Mouse (Mus musculus) embryonic facial prominence, embryonic 13.5 days (tissue): ENCODE data around the gene Sbk2. TPM values are rescaled to one million over a fixed set of nuclear protein-coding genes. Genes with fewer than 3 reads are reported as not detected.

Experiments used
- ATAC-seq: fragments of 200-750 bp; cut with Nextera tagmentation; 2 replicates; pipeline ENCODE4 v1.8.0; 2017; ENCODE audit warnings: low read depth; ENCODE audit not compliant: insufficient number of reproducible peaks, insufficient read depth, low FRiP score, low TSS enrichment
- H3K27ac ChIP-seq: fragments of 300-500 bp; sonication (generic); 2 replicates; pipeline ENCODE4 v1.5.1; 2015; ENCODE audit warnings: moderate library complexity, mild to moderate bottlenecking, inconsistent platforms
- H3K27me3 ChIP-seq: fragments of 300-500 bp; sonication (generic); 2 replicates; pipeline ENCODE4 v1.6.1; 2015; ENCODE audit warnings: mild to moderate bottlenecking, inconsistent platforms
- H3K36me3 ChIP-seq: fragments of 300-500 bp; sonication (generic); 2 replicates; pipeline ENCODE4 v1.6.1; 2015; ENCODE audit warnings: mild to moderate bottlenecking, inconsistent platforms
- H3K4me1 ChIP-seq: fragments of 300-500 bp; sonication (generic); 2 replicates; pipeline ENCODE4 v1.6.1; 2015; ENCODE audit warnings: inconsistent platforms
- H3K4me2 ChIP-seq: fragments of 300-500 bp; sonication (generic); 2 replicates; pipeline ENCODE4 v1.6.1; 2015; ENCODE audit warnings: moderate library complexity, mild to moderate bottlenecking, inconsistent platforms
- H3K4me3 ChIP-seq: fragments of 300-500 bp; sonication (generic); 2 replicates; pipeline ENCODE4 v1.5.1; 2015; ENCODE audit warnings: mild to moderate bottlenecking, inconsistent platforms
- H3K9ac ChIP-seq: fragments of 300-500 bp; sonication (generic); 2 replicates; pipeline ENCODE4 v1.6.1; 2015; ENCODE audit warnings: mild to moderate bottlenecking, inconsistent platforms
- H3K9me3 ChIP-seq: fragments of 300-500 bp; sonication (generic); 2 replicates; pipeline ENCODE4 v1.6.1; 2016; ENCODE audit warnings: inconsistent platforms
- WGBS: fragments of 180-500 bp; shearing (Covaris S2); methylation state at CpG from one replicate; pipeline ENCODE4 v1.1.7; 2015; ENCODE audit warnings: mixed read lengths; 5-methylcytosine and 5-hydroxymethylcytosine counted together
- polyA plus RNA-seq: library from polyadenylated mRNA; unstranded; fragments of >200 nt; fragmentation: Nextera tagmentation; extraction: Ambion mirVana; gene quantifications from 2 replicates; pipeline ENCODE4 v1.2.1, GENCODE M21; 2015

Gene Sbk2
- polyA plus RNA-seq, 1 experiment from 2014 or later = not detected

GRCm38 (mm10) chr7:4988250-4988649 is 24.0 kb upstream of the Sbk2 start:
- Histone ChIP-seq H3K9me3 (peaks cover 25% of the 10 kb centered on the region), H3K36me3 (peaks cover 24% of the 10 kb centered on the region), H3K27ac (no peak overlapping the region), H3K4me1 (no peaks in the 10 kb centered on the region; the same call in 1 of the 2 replicates), H3K9ac (no peak overlapping the region), H3K4me3 (no peak overlapping the region), H3K27me3 (peaks cover 2% of the 10 kb centered on the region), H3K4me2 (no peak overlapping the region)
- ATAC-seq = no peak
- WGBS = 71% methylated on average over 2 of the region's 2 CpGs

DNA sequence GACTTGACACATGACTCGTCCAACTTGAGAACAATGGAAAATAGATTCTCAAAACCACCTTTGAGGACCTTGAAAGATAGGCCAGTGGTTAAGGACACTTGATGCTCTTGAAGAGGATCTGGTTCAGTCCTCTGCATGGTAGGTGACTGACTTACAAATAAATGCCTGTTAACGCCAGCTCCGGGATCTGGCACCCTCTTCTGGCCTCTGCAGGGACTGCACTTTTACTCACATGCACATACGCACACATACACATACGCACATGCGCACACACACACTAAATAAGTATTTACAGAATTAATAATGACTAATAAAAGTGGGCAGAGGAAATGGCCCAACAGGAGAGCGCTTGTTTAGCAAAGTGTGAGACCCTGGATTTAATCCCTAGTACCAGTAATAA is 12.6 kb upstream of the Sbk2 start:
- 88% methylated on average over 7 of the region's 7 CpGs for WGBS

DNA sequence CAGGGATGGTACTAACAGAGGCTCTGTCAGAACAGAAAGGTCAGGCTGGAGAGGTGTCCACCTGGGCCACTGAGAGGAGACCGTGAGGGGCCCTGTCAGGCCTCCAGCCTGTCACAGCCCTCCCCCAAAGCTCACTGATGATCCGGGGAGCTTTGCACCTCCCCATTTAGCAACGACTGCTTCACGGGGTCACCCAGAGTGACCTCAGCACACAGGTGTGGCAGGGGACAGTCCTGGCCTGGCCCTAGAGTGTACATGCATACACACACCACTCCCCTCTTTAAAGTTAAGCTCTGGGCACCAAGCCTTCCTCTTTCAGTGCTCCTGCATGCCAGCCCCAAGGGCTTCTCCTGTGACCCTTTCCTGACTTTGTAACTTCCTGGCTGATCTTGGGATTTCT is 11.2 kb upstream of the Sbk2 start:
- ATAC-seq = no peak
- WGBS = 49% methylated on average over 4 of the region's 4 CpGs

More for the DNA sequence above, 12.6 kb upstream of the Sbk2 start:
- Histone ChIP-seq H3K36me3 (no peaks in the 10 kb centered on the region), H3K27ac (no peak overlapping the region), H3K27me3 (no peaks in the 10 kb centered on the region), H3K9ac (no peak overlapping the region), H3K9me3 (peaks cover 4% of the 10 kb centered on the region; the same call in 1 of the 2 replicates), H3K4me1 (no peaks in the 10 kb centered on the region), H3K4me2 (no peak overlapping the region), H3K4me3 (no peak overlapping the region)
- no peak for ATAC-seq

DNA sequence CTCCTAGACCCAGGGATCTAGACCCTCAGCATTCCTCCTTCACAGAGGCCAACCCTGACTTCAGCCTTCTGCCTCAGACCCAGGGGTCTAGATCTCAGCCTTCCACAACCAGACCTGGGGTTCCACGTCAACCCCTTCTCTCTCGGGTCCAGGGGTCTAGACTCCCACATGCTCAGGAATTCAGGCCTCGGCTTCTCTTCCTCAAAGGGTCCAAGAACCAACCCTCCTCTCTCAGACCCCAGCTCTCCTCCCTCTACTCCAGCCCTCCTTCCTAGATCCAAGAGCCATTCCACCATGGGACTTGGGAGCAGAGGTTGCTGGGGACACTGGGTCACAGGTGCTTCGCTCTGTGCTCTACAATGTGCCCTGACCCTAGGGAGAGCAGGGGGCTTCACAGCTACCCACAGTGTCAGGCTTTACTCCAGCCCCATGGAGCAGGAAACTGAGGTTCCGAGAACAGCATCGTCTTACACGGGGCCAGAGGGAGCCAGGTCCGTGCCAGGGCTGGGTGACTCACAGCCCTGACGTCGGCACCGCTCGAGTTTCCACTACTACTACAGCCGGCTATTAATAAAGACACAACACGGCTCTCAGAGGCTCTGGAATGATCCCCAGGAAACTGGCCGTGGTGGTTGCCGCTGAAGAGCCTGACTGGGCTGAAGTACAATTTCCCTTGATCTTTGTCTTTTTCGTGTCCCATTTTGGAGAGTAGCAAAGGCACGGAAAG is 8.3 kb upstream of the Sbk2 start:
- H3K27ac ChIP-seq = no peak overlapping the region
- peaks cover 4% of the 10 kb centered on the region; the same call in 1 of the 2 replicates for H3K9me3 ChIP-seq
- WGBS = 72% methylated on average over 18 of the region's 18 CpGs
- ATAC-seq = no peak
- H3K9ac ChIP-seq = no peak overlapping the region
- no peak overlapping the region for H3K4me3 ChIP-seq
- H3K36me3 ChIP-seq = no peaks in the 10 kb centered on the region
- no peaks in the 10 kb centered on the region; the same call in 1 of the 2 replicates for H3K27me3 ChIP-seq
- H3K4me1 ChIP-seq = no peaks in the 10 kb centered on the region
- H3K4me2 ChIP-seq = no peak overlapping the region

More for the DNA sequence above, 11.2 kb upstream of the Sbk2 start:
- H3K27ac ChIP-seq = no peak overlapping the region
- H3K36me3 ChIP-seq = no peaks in the 10 kb centered on the region
- H3K4me3 ChIP-seq = no peak overlapping the region
- H3K27me3 ChIP-seq = no peaks in the 10 kb centered on the region
- peaks cover 4% of the 10 kb centered on the region; the same call in 1 of the 2 replicates for H3K9me3 ChIP-seq
- no peak overlapping the region for H3K9ac ChIP-seq
- H3K4me2 ChIP-seq = no peak overlapping the region
- no peaks in the 10 kb centered on the region for H3K4me1 ChIP-seq

- Histone ChIP-seq H3K27me3 (no peaks in the 10 kb centered on the region; the same call in 1 of the 2 replicates), H3K4me1 (no peaks in the 10 kb centered on the region), H3K4me2 (no peak overlapping the region), H3K9ac (no peak overlapping the region), H3K36me3 (no peaks in the 10 kb centered on the region), H3K27ac (no peak overlapping the region), H3K4me3 (no peak overlapping the region), H3K9me3 (0 out of 2 replicates have a peak, but pooled peaks cover under 1% of the 10 kb centered on the region)
- no peak for ATAC-seq
- WGBS = 22% methylated on average over 7 of the region's 7 CpGs
Measured at GRCm38 (mm10) chr7:4971710-4972109, 7.5 kb upstream of the Sbk2 start.

GRCm38 (mm10) chr7:4971068-4971467 is 6.9 kb upstream of the Sbk2 start, which contains the start of gene Sbk3:
Gene Sbk3 (minus strand): TSS chr7:4971168.
- ATAC-seq = no peak
- no peaks in the 10 kb centered on the region; the same call in 1 of the 2 replicates for H3K27me3 ChIP-seq
- no peaks in the 10 kb centered on the region for H3K36me3 ChIP-seq
- H3K4me1 ChIP-seq = no peaks in the 10 kb centered on the region
- H3K4me2 ChIP-seq = no peak within 1 kb of the TSS
- H3K9ac ChIP-seq = no peak within 1 kb of the TSS
- 43% methylated on average over 6 of the region's 6 CpGs for WGBS
- no peak within 1 kb of the TSS for H3K27ac ChIP-seq
- H3K9me3 ChIP-seq = no peaks in the 10 kb centered on the region
- H3K4me3 ChIP-seq = no peak within 1 kb of the TSS

DNA sequence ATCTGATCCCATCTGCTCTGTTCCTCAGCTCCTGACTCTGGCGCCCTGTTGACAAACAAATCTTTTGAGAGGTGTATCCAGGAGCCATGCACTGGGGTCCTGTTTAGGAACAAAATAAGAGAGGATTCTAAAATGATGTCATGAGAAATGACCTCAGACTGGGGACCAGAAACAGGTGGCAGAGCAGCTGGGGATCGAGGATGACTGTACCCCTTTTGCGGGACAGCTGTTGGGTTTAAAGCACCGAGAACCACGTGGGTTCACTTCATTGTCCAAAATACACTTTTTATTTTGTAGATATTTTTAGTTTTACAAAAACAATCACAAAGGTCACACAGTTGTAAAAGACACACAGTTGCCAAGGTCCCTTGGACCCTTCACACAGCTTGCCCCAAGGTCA is 782 bp upstream of the Sbk2 start:
- Histone ChIP-seq H3K4me3 (no peak overlapping the region), H3K4me1 (no peaks in the 10 kb centered on the region), H3K27ac (no peak overlapping the region), H3K36me3 (no peaks in the 10 kb centered on the region), H3K27me3 (no peaks in the 10 kb centered on the region; the same call in 1 of the 2 replicates), H3K4me2 (no peak overlapping the region), H3K9ac (no peak overlapping the region), H3K9me3 (no peaks in the 10 kb centered on the region)
- ATAC-seq = no peak
- 84% methylated on average over 5 of the region's 5 CpGs for WGBS

DNA sequence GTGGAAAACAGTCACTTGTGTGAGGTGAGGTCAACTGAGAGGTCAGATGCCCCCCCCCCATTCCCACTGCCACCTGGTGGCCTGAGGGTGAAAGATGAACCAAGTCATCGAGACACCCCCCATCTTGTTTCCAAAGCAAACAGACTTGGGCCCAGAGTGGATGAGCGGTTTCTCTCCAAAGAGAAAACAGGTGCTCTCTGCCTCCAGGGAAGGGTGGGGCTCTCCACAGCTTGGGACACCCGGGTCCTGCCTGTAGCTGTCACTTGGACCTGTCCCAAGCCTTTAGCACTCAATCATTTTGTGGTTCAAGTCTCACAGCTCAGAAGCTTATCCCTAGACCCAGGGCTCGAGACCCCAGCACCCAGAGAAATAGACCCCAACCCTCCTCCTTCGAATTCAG is 679 bp downstream of the Sbk2 start:
- H3K36me3 ChIP-seq = no peaks in the 10 kb centered on the region
- WGBS = 57% methylated on average over 5 of the region's 5 CpGs
- no peak overlapping the region for H3K4me2 ChIP-seq
- no peaks in the 10 kb centered on the region for H3K4me1 ChIP-seq
- no peaks in the 10 kb centered on the region for H3K9me3 ChIP-seq
- H3K9ac ChIP-seq = no peak overlapping the region
- no peaks in the 10 kb centered on the region; the same call in 1 of the 2 replicates for H3K27me3 ChIP-seq
- no peak overlapping the region for H3K27ac ChIP-seq
- no peak overlapping the region for H3K4me3 ChIP-seq
- ATAC-seq = no peak

DNA sequence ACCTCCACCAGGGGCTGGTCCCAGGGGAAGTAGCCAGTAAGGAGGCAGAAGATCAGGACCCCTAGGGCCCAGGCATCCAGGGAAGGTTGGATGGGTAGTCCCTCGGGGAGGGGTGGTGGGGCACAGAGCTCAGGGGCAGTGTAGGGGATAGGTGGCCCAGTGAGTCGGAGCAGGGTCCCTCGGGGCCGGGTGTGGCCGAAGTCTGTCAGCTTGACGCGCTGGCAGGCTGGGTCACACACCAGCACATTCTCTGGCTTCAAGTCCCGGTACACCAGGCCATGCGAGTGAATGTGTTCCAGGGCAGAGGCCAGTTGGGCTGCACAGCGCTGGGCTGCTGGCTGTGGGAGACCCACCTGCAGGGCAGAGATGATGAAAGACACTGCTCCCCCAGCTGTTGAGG is 6.8 kb downstream of the Sbk2 start:
- Histone ChIP-seq H3K4me3 (no peak overlapping the region), H3K36me3 (no peaks in the 10 kb centered on the region), H3K27ac (no peak overlapping the region), H3K4me1 (no peaks in the 10 kb centered on the region), H3K9me3 (no peaks in the 10 kb centered on the region), H3K4me2 (no peak overlapping the region), H3K9ac (0 out of 2 replicates have a peak overlapping the region, but pooled peaks have one; percentile 36), H3K27me3 (peaks cover 6% of the 10 kb centered on the region; the same call in 1 of the 2 replicates)
- WGBS = 77% methylated on average over 10 of the region's 10 CpGs
- ATAC-seq = no peak; the same call in 1 of the 2 replicates

GRCm38 (mm10) chr7:4953815-4954445 is 10.3 kb downstream of the Sbk2 start:
- Histone ChIP-seq H3K4me3 (no peak overlapping the region), H3K9ac (no peak overlapping the region), H3K27ac (no peak overlapping the region), H3K4me1 (no peaks in the 10 kb centered on the region), H3K4me2 (no peak overlapping the region), H3K36me3 (no peaks in the 10 kb centered on the region), H3K27me3 (peaks cover 6% of the 10 kb centered on the region; the same call in 1 of the 2 replicates), H3K9me3 (no peaks in the 10 kb centered on the region)
- 32% methylated on average over 10 of the region's 10 CpGs for WGBS
- ATAC-seq = no peak

DNA sequence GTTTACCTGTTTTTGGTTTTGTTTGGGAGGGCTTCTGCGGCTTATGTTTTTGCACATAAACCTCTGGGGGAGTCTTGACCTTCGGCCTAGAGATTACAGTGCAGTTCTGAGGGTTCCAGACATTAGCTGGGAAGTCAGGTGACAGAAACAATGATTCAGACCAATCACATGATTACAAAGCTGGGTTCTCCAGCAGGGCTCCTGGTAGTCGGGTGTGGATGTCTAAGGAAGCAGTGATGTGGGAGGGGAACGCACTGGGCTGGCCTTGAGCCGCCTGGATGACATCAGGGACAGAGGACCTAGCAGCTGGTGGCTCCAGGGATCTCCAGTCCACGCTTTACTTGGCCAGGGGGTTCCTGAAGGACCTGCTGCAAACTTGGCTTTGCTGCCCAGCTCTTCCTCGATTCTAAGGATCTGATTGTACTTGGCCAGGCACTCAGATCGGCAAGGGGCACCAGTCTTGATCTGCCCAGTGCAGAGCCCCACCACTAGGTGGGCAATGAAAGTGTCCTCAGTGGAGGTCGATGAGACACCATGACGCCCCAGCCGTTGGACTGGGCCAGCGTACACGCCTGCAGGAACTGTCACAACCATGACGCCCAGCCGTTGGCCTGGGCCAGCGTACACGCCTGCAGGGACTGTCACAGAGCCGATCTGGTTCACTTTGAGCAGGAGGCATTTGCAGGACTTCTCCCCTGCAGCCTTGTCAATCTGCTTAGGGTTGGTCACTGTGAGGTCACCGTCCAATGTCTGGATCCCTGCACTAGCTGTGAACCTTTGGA is 13.5 kb downstream of the Sbk2 start:
- 77% methylated on average over 19 of the region's 19 CpGs for WGBS
- H3K4me3 ChIP-seq = no peak overlapping the region
- no peak for ATAC-seq

More for the DNA sequence above, 13.5 kb downstream of the Sbk2 start:
- Histone ChIP-seq H3K36me3 (no peaks in the 10 kb centered on the region), H3K27ac (no peak overlapping the region), H3K27me3 (peaks cover 6% of the 10 kb centered on the region; the same call in 1 of the 2 replicates), H3K9me3 (no peaks in the 10 kb centered on the region), H3K4me1 (no peaks in the 10 kb centered on the region), H3K4me2 (no peak overlapping the region), H3K9ac (no peak overlapping the region)
